Comparison of ENCODE assay signal across 11 mouse cellular contexts in genomic region chr12:28906809-28907297, GRCm38 (mm10).
A peak's percentile ranks its signal among the peaks of the same experiment; 100 is the strongest.
DNase-seq lines count a peak whose midpoint lies in the region; ATAC-seq lines count a peak whose summit lies in the region.
"Had no signal": no experiment of that assay in that cellular context is flagged by ENCODE, and none has a peak within 500 bp of the region (broad histone marks: within the 10 kb centered on the region; RNA-seq: fewer than 3 reads in every experiment).

No protein-coding gene starts in this region.

- no peaks in the 10 kb centered on the region for H3K27me3 ChIP-seq in hindbrain, embryonic 14.5 days (ENCODE audit: control insufficient read depth, insufficient read depth, low read length)
- H3K27me3 ChIP-seq in midbrain, embryonic 15.5 days (replicated peaks): no peaks in the 10 kb centered on the region

- peak; percentile 55; the same call in 1 of the 2 replicates for ATAC-seq in hindbrain, embryonic 14.5 days (ENCODE audit: low FRiP score)
- ATAC-seq in midbrain, embryonic 15.5 days (replicated peaks): peak; percentile 61; the same call in 1 of the 2 replicates
- ATAC-seq in activated CD4-positive, CD25-positive, alpha-beta regulatory T cell, adult 4 months: no peak

- H3K9me3 ChIP-seq in hindbrain, embryonic 14.5 days (ENCODE audit: control insufficient read depth, low read length): no peaks in the 10 kb centered on the region
- H3K9me3 ChIP-seq in midbrain, embryonic 15.5 days: no peaks in the 10 kb centered on the region

- peaks cover 35% of the 10 kb centered on the region for H3K4me1 ChIP-seq in hindbrain, embryonic 14.5 days (replicated peaks; ENCODE audit: control insufficient read depth, insufficient read depth, low read length)
- peaks cover 22% of the 10 kb centered on the region for H3K4me1 ChIP-seq in midbrain, embryonic 15.5 days

- H3K4me3 ChIP-seq in hindbrain, embryonic 14.5 days (replicated peaks; ENCODE audit: low read length): no peak overlapping the region
- H3K4me3 ChIP-seq in midbrain, embryonic 15.5 days: no peak overlapping the region
- H3K4me3 ChIP-seq: erythroblast, embryonic 14.5 days had no signal

- peak overlapping the region; percentile 83 for H3K27ac ChIP-seq in hindbrain, embryonic 14.5 days
- peak overlapping the region; percentile 82 for H3K27ac ChIP-seq in midbrain, embryonic 15.5 days
- H3K27ac ChIP-seq: macrophage had no signal

- no peaks in the 10 kb centered on the region for H3K36me3 ChIP-seq in hindbrain, embryonic 14.5 days (replicated peaks; ENCODE audit: control insufficient read depth, insufficient read depth)
- H3K36me3 ChIP-seq in midbrain, embryonic 15.5 days (replicated peaks): no peaks in the 10 kb centered on the region

- peak; percentile 75 for DNase-seq in embryo, embryonic 10 days (ENCODE audit: low spot score)
- DNase-seq in embryo, embryonic 9.5 days (ENCODE audit: extremely low spot score): no peak
- DNase-seq in embryo, embryonic 10.5 days (ENCODE audit: low spot score): peak; percentile 70
- peak; percentile 63 for DNase-seq in hindbrain, embryonic 14.5 days (ENCODE audit: low spot score)
- DNase-seq in spleen, adult 12 weeks (ENCODE audit: low spot score): no peak
- no peak for DNase-seq in right cerebral cortex, postnatal 25 days
- DNase-seq: right cerebral cortex, postnatal 4 days had no signal

- WGBS in hindbrain, embryonic 14.5 days: 12% methylated on average over 7 of the region's 7 CpGs
- 7% methylated on average over 7 of the region's 7 CpGs for WGBS in midbrain, embryonic 15.5 days

- peak overlapping the region; percentile 29 for H3K4me2 ChIP-seq in hindbrain, embryonic 14.5 days (replicated peaks)
- peak overlapping the region; percentile 27 for H3K4me2 ChIP-seq in midbrain, embryonic 15.5 days

- peak overlapping the region; percentile 46 for H3K9ac ChIP-seq in hindbrain, embryonic 14.5 days
- H3K9ac ChIP-seq in midbrain, embryonic 15.5 days: no peak overlapping the region

Comparison
In these comparisons a context has a peak if more than half of its experiments do, and no peak if none do; other contexts are left out.
1. DNase-seq: peak in embryo, embryonic 10 days (single experiment), embryo, embryonic 10.5 days (single experiment) and hindbrain, embryonic 14.5 days (single experiment); none in embryo, embryonic 9.5 days (single experiment), spleen, adult 12 weeks (single experiment) and right cerebral cortex, postnatal 25 days (single experiment).